Mouse (Mus musculus): Measurements from ENCODE around the gene Catsperz. TPM values are rescaled to one million over a fixed set of nuclear protein-coding genes. Genes with fewer than 3 reads are reported as not detected.

The Catsperz gene
- polyA plus RNA-seq, 1 experiment from 2014 or later, result 0.85 TPM

- H3K27me3 ChIP-seq, result no peaks in the 10 kb centered on the region
- H3K27ac ChIP-seq (replicated peaks), result peak within 1 kb of the TSS; percentile 91
- peak within 1 kb of the TSS; percentile 90 for H3K9ac ChIP-seq (replicated peaks)
- peak within 1 kb of the TSS; percentile 93 for H3K4me2 ChIP-seq (replicated peaks)
- ATAC-seq (replicated peaks), result peak; percentile 82
- peaks cover 6% of the 10 kb centered on the region; the same call in 1 of the 2 replicates for H3K36me3 ChIP-seq
- peak within 1 kb of the TSS; percentile 77 for H3K4me3 ChIP-seq
- peaks cover 42% of the 10 kb centered on the region for H3K4me1 ChIP-seq
- WGBS, result under 1% methylated on average over 27 of the region's 27 CpGs
- no peaks in the 10 kb centered on the region for H3K9me3 ChIP-seq
Measured at GRCm38 (mm10) chr19:6942249-6942691, 17.1 kb upstream of the Catsperz start, which contains the start of gene Gpr137. Gpr137 (minus strand) TSS chr19:6942480.

GRCm38 (mm10) chr19:6941372-6942248 lies 16.4 kb upstream of the Catsperz start, which contains the start of gene Bad:
Bad (plus strand) TSS chr19:6941861.
- ATAC-seq (replicated peaks), result peak; percentile 86
- H3K4me1 ChIP-seq, result peaks cover 42% of the 10 kb centered on the region
- peak within 1 kb of the TSS; percentile 93 for H3K4me2 ChIP-seq (replicated peaks)
- H3K36me3 ChIP-seq, result 0 out of 2 replicates have a peak, but pooled peaks cover 4% of the 10 kb centered on the region
- no peaks in the 10 kb centered on the region for H3K9me3 ChIP-seq
- H3K9ac ChIP-seq (replicated peaks), result peak within 1 kb of the TSS; percentile 90
- H3K27me3 ChIP-seq, result no peaks in the 10 kb centered on the region
- peak within 1 kb of the TSS; percentile 77 for H3K4me3 ChIP-seq
- H3K27ac ChIP-seq (replicated peaks), result peak within 1 kb of the TSS; percentile 91
- WGBS, result under 1% methylated on average over 83 of the region's 83 CpGs

- Histone ChIP-seq H3K27ac (replicated peaks) (peak overlapping the region; percentile 91), H3K27me3 (peaks cover 7% of the 10 kb centered on the region), H3K4me3 (peak overlapping the region; percentile 77), H3K4me1 (peaks cover 42% of the 10 kb centered on the region), H3K4me2 (replicated peaks) (peak overlapping the region; percentile 93), H3K36me3 (0 out of 2 replicates have a peak, but pooled peaks cover 3% of the 10 kb centered on the region), H3K9ac (replicated peaks) (peak overlapping the region; percentile 90), H3K9me3 (no peaks in the 10 kb centered on the region)
- WGBS, result 22% methylated on average over 28 of the region's 29 CpGs
- ATAC-seq (replicated peaks), result peak; percentile 34
Measured at GRCm38 (mm10) chr19:6940396-6941351, 15.5 kb upstream of the Catsperz start.

DNA sequence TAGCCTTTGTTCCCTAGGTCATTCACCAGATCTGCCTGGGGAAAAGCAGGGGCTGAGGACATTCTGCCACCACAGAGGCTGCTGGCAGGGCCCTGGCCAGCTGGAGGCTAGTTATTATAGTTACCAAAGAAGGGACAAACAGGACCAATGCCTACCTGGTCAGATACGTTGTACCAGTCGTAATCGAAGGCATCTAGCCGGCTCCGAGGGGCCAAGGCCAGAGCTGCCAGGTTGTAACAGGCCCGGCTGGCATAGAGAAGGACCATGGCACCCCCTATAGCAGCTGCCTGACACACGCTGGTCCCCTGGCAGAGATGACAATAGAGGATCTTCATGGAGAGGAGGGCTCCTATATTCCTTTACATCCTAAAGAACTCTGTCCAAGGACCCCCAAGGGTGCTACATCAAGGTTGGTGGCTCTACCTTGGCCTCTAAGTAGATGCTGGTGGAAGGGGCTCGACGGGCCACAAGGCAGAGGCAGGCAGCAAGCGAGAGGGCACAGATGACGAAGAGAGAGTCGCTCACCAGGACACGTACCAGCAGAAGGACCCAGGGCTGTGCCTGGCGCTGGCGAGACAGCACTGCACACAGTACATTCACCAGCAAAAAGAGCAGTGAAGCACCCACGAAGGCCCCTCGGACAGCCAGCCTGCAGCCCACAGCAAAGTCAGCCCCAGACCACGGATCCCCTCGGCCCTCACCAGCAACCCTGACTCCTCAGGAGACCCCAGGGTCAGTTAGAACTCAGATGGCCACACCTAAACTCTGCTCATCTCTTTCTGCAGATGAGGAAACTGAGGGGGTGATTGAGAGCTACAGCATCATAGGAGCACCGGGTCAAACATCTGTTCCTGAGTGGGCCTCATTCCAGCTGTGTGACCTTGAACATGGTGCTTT lies 14.2 kb upstream of the Catsperz start:
- peak overlapping the region; percentile 93; the same call in 1 of the 2 replicates for H3K4me2 ChIP-seq (replicated peaks)
- no peak for ATAC-seq (replicated peaks)
- H3K4me3 ChIP-seq, result peak overlapping the region; percentile 77; the same call in 1 of the 2 replicates
- H3K9me3 ChIP-seq, result no peaks in the 10 kb centered on the region
- peaks cover 43% of the 10 kb centered on the region for H3K4me1 ChIP-seq
- H3K9ac ChIP-seq (replicated peaks), result no peak overlapping the region
- peaks cover 21% of the 10 kb centered on the region for H3K27me3 ChIP-seq
- WGBS, result 88% methylated on average over 20 of the region's 20 CpGs
- no peak overlapping the region for H3K27ac ChIP-seq (replicated peaks)
- H3K36me3 ChIP-seq, result no peaks in the 10 kb centered on the region

DNA sequence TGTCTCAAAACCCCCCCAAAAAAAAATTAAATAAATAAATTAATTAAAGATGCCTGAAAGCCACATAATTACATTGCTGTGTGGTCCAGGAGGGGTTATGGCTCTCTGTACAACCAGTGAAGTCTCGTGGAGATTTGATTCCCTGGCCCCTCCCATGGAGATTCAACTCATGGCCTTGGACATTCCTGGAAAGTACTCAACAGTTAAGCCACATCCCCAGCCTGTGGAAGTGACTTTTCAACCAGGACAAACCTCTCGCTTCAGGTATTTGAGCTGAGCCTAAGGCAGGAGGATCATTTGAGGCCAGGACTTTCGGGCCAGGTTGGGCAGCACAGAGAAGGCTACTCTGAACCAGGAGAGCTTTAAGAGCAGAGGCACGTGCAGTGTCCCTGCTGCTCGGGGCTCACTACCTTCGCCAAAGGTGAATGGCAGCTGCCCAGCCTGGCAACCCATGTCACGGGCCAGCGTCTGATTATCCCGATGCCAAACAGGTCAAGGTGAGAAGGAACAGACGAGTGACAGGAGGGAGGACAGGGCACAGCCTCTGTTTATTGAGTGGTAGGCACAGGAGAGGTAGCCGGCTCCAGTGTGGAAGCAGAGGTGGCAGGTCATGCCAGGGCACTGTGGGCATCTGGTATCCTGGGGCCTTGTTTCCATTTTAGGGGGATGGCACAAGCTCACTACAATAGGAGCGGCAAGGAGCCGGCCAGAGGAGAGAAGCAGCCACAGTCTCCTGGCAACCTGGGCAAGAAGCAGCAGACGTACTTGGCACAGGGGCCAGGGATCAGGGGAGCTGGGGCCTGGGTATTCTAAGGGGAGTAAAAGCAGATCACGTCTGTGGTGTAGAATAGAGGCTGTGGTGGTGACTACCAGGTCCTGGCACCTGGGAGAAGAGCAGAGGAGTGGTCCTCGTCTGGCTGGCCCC lies 12.6 kb upstream of the Catsperz start:
- H3K4me2 ChIP-seq (replicated peaks), result no peak overlapping the region
- WGBS, result 79% methylated on average over 16 of the region's 16 CpGs
- peaks cover 36% of the 10 kb centered on the region for H3K27me3 ChIP-seq

GRCm38 (mm10) chr19:6936299-6936698 lies 11.1 kb upstream of the Catsperz start:
- H3K27me3 ChIP-seq, result peaks cover 51% of the 10 kb centered on the region
- ATAC-seq (replicated peaks), result no peak
- no peaks in the 10 kb centered on the region for H3K9me3 ChIP-seq
- H3K4me2 ChIP-seq (replicated peaks), result no peak overlapping the region
- no peak overlapping the region for H3K27ac ChIP-seq (replicated peaks)
- no peak overlapping the region for H3K4me3 ChIP-seq
- no peaks in the 10 kb centered on the region for H3K36me3 ChIP-seq
- peaks cover 46% of the 10 kb centered on the region for H3K4me1 ChIP-seq
- 24% methylated on average over 3 of the region's 3 CpGs for whole genome bisulfite sequencing
- H3K9ac ChIP-seq (replicated peaks), result no peak overlapping the region

More for the DNA sequence above, 12.6 kb upstream of the Catsperz start:
- Histone ChIP-seq H3K4me3 (no peak overlapping the region), H3K36me3 (no peaks in the 10 kb centered on the region), H3K27ac (replicated peaks) (no peak overlapping the region), H3K9ac (replicated peaks) (no peak overlapping the region), H3K9me3 (no peaks in the 10 kb centered on the region), H3K4me1 (peaks cover 50% of the 10 kb centered on the region)
- ATAC-seq (replicated peaks), result no peak

DNA sequence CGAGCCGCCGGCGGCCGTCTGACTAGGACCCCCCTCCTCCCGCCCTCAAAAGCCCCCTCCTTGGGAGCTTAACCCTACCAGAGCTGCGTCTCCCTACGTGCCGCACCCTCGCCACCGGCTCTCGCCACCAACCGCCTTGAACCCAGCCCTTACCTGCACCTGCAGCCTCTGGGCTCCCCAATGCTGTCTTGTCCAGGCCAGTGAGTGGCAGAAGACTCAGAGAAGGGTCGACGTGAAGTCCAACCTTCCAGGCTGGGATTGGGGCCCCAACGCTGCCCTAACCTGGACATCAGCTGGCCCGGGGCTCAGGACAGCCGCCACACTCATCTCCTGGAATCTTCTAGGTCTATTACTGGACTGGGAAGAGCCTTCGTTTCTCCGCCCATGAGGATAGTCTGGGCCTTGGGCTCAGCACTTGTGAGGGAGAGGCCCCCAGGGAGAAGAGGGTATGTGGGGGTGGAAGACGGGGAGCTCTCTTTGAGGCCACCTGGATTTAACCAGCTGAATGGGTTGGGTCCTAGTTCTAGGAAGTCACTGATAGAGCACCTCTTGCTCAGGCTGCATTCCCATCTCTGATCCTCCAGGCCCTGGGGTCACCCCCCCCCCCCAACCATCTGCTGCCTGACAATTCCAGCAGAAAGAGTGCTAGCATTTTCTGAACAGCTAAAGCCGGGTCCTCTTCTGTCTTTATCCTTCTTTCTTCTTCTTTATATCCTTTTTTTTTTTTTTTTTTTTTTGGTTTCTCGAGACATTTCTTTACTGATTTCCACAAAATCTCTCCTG lies 9.2 kb upstream of the Catsperz start, which contains the start of gene Kcnk4:
Kcnk4 (minus strand) TSS at position 321 of the 783 bp plus-strand sequence.
- Histone ChIP-seq H3K4me3 (peak within 1 kb of the TSS; percentile 45), H3K27ac (replicated peaks) (no peak within 1 kb of the TSS), H3K27me3 (peaks cover 64% of the 10 kb centered on the region), H3K9me3 (no peaks in the 10 kb centered on the region), H3K36me3 (no peaks in the 10 kb centered on the region), H3K4me1 (peaks cover 28% of the 10 kb centered on the region), H3K9ac (replicated peaks) (peak within 1 kb of the TSS; percentile 52), H3K4me2 (replicated peaks) (peak within 1 kb of the TSS; percentile 68)
- ATAC-seq (replicated peaks), result no peak
- WGBS, result 8% methylated on average over 22 of the region's 23 CpGs

- Histone ChIP-seq H3K27ac (replicated peaks) (no peak overlapping the region), H3K4me1 (peaks cover 21% of the 10 kb centered on the region), H3K36me3 (no peaks in the 10 kb centered on the region), H3K9me3 (no peaks in the 10 kb centered on the region), H3K4me3 (peak overlapping the region; percentile 45), H3K9ac (replicated peaks) (peak overlapping the region; percentile 52), H3K4me2 (replicated peaks) (peak overlapping the region; percentile 68), H3K27me3 (peaks cover 72% of the 10 kb centered on the region)
- peak; percentile 57 for ATAC-seq (replicated peaks)
- WGBS, result 3% methylated on average over 56 of the region's 58 CpGs
Measured at GRCm38 (mm10) chr19:6933436-6934194, 8.4 kb upstream of the Catsperz start.

DNA sequence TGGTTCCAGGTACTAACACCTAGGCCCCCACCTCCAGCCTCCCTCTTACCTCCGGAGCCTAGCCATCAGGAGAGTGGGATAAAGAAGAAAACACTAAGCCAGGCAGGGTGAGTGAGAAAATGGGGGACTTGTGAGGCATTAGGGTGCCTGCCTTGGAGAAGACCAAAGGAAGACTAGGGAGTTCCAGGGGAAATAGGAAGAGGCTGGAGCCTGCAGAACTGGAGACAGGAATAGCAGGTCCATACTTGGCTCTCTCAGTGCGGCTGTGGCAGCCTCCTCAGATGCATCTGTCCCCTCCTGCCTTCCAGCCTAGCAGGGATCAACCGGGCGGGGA lies 7.9 kb upstream of the Catsperz start:
- 25% methylated on average over 4 of the region's 4 CpGs for WGBS
- Histone ChIP-seq H3K36me3 (no peaks in the 10 kb centered on the region), H3K9me3 (no peaks in the 10 kb centered on the region), H3K4me1 (peaks cover 16% of the 10 kb centered on the region), H3K4me2 (replicated peaks) (peak overlapping the region; percentile 68), H3K9ac (replicated peaks) (no peak overlapping the region), H3K27ac (replicated peaks) (no peak overlapping the region), H3K4me3 (peak overlapping the region; percentile 45), H3K27me3 (peaks cover 77% of the 10 kb centered on the region)
- ATAC-seq (replicated peaks), result no peak

All from forebrain, embryonic 15.5 days (tissue).